Mouse (Mus musculus) cerebellum, adult 2 months (tissue): ENCODE measurements around the gene Rcor1.

Source experiments
- CTCF ChIP-seq: fragments of 200-500 bp; IDR thresholded peaks from 2 replicates; pipeline ENCODE4 v1.5.1; 2011; ENCODE audit warnings: low read depth, mild to moderate bottlenecking, control low read depth, low read length, moderate library complexity, borderline replicate concordance; ENCODE audit not compliant: insufficient read depth
- POLR2A ChIP-seq: fragments of 200-500 bp; IDR thresholded peaks from 2 replicates; pipeline ENCODE4 v1.6.1; 2011; ENCODE audit warnings: low read length, control low read depth, borderline replicate concordance; ENCODE audit not compliant: insufficient read depth

DNA sequence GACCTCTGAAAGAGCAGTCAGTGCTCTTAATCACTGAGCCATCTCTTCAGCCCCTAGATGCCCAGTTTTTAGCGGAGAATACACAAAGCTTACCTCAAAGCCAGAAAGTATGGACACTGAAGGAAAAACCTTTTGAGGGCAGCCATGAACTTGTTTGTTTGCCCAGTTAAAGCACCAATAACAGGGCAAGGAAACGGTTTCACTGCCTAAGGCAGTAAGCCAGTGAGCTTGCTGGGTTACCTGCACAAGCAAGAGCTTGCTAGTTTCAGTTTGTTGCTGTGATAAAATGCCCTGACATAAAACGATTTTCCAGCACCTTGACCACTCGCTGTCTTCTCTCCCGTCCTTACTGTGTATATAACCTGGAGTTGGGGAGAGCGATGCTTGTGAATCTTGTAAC lies 55.9 kb downstream of the Rcor1 start:
- TF ChIP-seq CTCF (no peak), POLR2A (no peak)
